Mouse (Mus musculus) neural tube, embryonic 11.5 days (tissue): ENCODE measurements at regions not wholly inside any gene's neighbourhood (a gene's known extent, or its start where the extent isn't known, plus 50 kb on each side); places are given as distances from the start of the nearest gene placed in this dataset.
A peak's percentile ranks its signal among the peaks of the same experiment; 100 is the strongest.
"Not testable (repeated sequence)": the region's sequence is repeated elsewhere in the genome, so short reads cannot be mapped to it uniquely, and the experiment has no call there.

Source experiments
- ATAC-seq: fragments of 200-750 bp; cut with Nextera tagmentation; 2 replicates; pipeline ENCODE4 v1.8.0; 2017; ENCODE audit warnings: moderate number of reproducible peaks, mild to moderate bottlenecking, moderate TSS enrichment, moderate library complexity; ENCODE audit not compliant: insufficient read depth, low FRiP score, low TSS enrichment
- DNase-seq: peaks from one replicate; pipeline ENCODE4 v3.0.0-alpha.2; 2015; ENCODE audit warnings: low spot score
- H3K27ac ChIP-seq: fragments of 300-500 bp; sonication (generic); 2 replicates; pipeline ENCODE4 v1.5.1; 2014; ENCODE audit warnings: low read depth, mild to moderate bottlenecking, low read length
- H3K27me3 ChIP-seq: fragments of 300-500 bp; sonication (generic); 2 replicates; pipeline ENCODE4 v1.6.1; 2014; ENCODE audit warnings: mild to moderate bottlenecking, low read length, mixed read lengths; ENCODE audit not compliant: control insufficient read depth, insufficient read depth
- H3K36me3 ChIP-seq: fragments of 300-500 bp; sonication (generic); 2 replicates; pipeline ENCODE4 v1.6.1; 2014; ENCODE audit warnings: mild to moderate bottlenecking, low read length, moderate library complexity, mixed read lengths; ENCODE audit not compliant: control insufficient read depth, insufficient read depth
- H3K4me1 ChIP-seq: fragments of 300-500 bp; sonication (generic); 2 replicates; pipeline ENCODE4 v1.6.1; 2014; ENCODE audit warnings: low read length, mixed read lengths; ENCODE audit not compliant: control insufficient read depth, insufficient read depth
- H3K4me2 ChIP-seq: fragments of 300-500 bp; sonication (generic); 2 replicates; pipeline ENCODE4 v1.6.1; 2014; ENCODE audit warnings: low read depth, mild to moderate bottlenecking, moderate library complexity
- H3K4me3 ChIP-seq: fragments of 300-500 bp; sonication (generic); 2 replicates; pipeline ENCODE4 v1.5.1; 2014; ENCODE audit warnings: low read depth, low read length
- H3K9ac ChIP-seq: fragments of 300-500 bp; sonication (generic); 2 replicates; pipeline ENCODE4 v1.6.1; 2014; ENCODE audit warnings: mild to moderate bottlenecking, low read length
- H3K9me3 ChIP-seq: fragments of 300-500 bp; sonication (generic); 2 replicates; pipeline ENCODE4 v1.6.1; 2016; ENCODE audit warnings: low read length; ENCODE audit not compliant: control insufficient read depth
- WGBS: fragments of 180-500 bp; shearing (Covaris S2); extraction: QIAGEN DNeasy Blood & Tissue Kit; methylation state at CpG from one replicate; pipeline ENCODE4 v1.1.7; 2014; 5-methylcytosine and 5-hydroxymethylcytosine counted together

GRCm38 (mm10) chr17:76501732-76502131, 950.0 kb upstream of the Fam98a start:
- DNase-seq (no peak), ATAC-seq (no peak)
- Histone ChIP-seq H3K4me3 (no peak overlapping the region), H3K27ac (no peak overlapping the region), H3K36me3 (no peaks in the 10 kb centered on the region), H3K9me3 (no peaks in the 10 kb centered on the region), H3K4me2 (no peak overlapping the region), H3K9ac (no peak overlapping the region), H3K4me1 (no peaks in the 10 kb centered on the region), H3K27me3 (no peaks in the 10 kb centered on the region)

- Histone ChIP-seq H3K9me3 (no peaks in the 10 kb centered on the region), H3K4me3 (no peak overlapping the region), H3K4me2 (no peak overlapping the region), H3K27ac (no peak overlapping the region), H3K4me1 (no peaks in the 10 kb centered on the region), H3K9ac (no peak overlapping the region), H3K27me3 (no peaks in the 10 kb centered on the region), H3K36me3 (no peaks in the 10 kb centered on the region)
- 79% methylated on average over 4 of the region's 4 CpGs for WGBS
- ATAC-seq (no peak), DNase-seq (no peak)
Measured at GRCm38 (mm10) chr17:76500446-76500845, 948.7 kb upstream of the Fam98a start.

- not testable (repeated sequence) for H3K27ac ChIP-seq, ATAC-seq, H3K9ac ChIP-seq, H3K4me3 ChIP-seq, H3K9me3 ChIP-seq, H3K4me1 ChIP-seq, H3K36me3 ChIP-seq, DNase-seq, H3K27me3 ChIP-seq, H3K4me2 ChIP-seq
Measured at GRCm38 (mm10) chr17:76499981-76500380, 948.2 kb upstream of the Fam98a start.

GRCm38 (mm10) chr17:76487347-76487746, 935.6 kb upstream of the Fam98a start:
- Histone ChIP-seq H3K27ac (no peak overlapping the region), H3K4me2 (no peak overlapping the region), H3K27me3 (no peaks in the 10 kb centered on the region), H3K36me3 (no peaks in the 10 kb centered on the region), H3K9me3 (no peaks in the 10 kb centered on the region), H3K4me1 (no peaks in the 10 kb centered on the region), H3K4me3 (no peak overlapping the region), H3K9ac (no peak overlapping the region)
- WGBS = 90% methylated on average over 3 of the region's 3 CpGs
- DNase-seq = no peak
- no peak for ATAC-seq

- no peak for ATAC-seq
- WGBS = 89% methylated on average over 2 of the region's 2 CpGs
Measured at GRCm38 (mm10) chr17:76484130-76484529, 932.4 kb upstream of the Fam98a start.

GRCm38 (mm10) chr17:76451296-76451834, 899.6 kb upstream of the Fam98a start:
- Histone ChIP-seq H3K4me2 (no peak overlapping the region), H3K27me3 (no peaks in the 10 kb centered on the region), H3K4me1 (no peaks in the 10 kb centered on the region), H3K9ac (no peak overlapping the region), H3K9me3 (no peaks in the 10 kb centered on the region), H3K4me3 (no peak overlapping the region), H3K27ac (no peak overlapping the region), H3K36me3 (no peaks in the 10 kb centered on the region)
- 36% methylated on average over 4 of the region's 4 CpGs for WGBS
- peak; percentile 21 for DNase-seq
- ATAC-seq = peak; percentile 64; the same call in 1 of the 2 replicates

More at GRCm38 (mm10) chr17:76484130-76484529, 932.4 kb upstream of the Fam98a start:
- DNase-seq = no peak
- Histone ChIP-seq H3K4me1 (no peaks in the 10 kb centered on the region), H3K4me2 (no peak overlapping the region), H3K27ac (no peak overlapping the region), H3K4me3 (no peak overlapping the region), H3K27me3 (no peaks in the 10 kb centered on the region), H3K36me3 (no peaks in the 10 kb centered on the region), H3K9ac (no peak overlapping the region), H3K9me3 (no peaks in the 10 kb centered on the region)
